Mouse (Mus musculus) splenic B cell, adult 2 months (primary cell): ENCODE results near the gene Nol9.

Source experiments
- DNase-seq: peaks from one replicate; pipeline ENCODE4 v3.0.0-alpha.2; 2011; ENCODE audit warnings: low read depth, low spot score
- H3K27me3 ChIP-seq: 2 replicates; pipeline ENCODE4 v1.6.1; 2012; ENCODE audit warnings: mild to moderate bottlenecking, low read length, moderate library complexity, mixed read lengths; ENCODE audit not compliant: control insufficient read depth, poor library complexity, insufficient read depth, severe bottlenecking
- H3K36me3 ChIP-seq: 2 replicates; pipeline ENCODE4 v1.6.1; 2012; ENCODE audit warnings: mild to moderate bottlenecking, low read length, moderate library complexity, mixed read lengths; ENCODE audit not compliant: control insufficient read depth, poor library complexity, insufficient read depth, severe bottlenecking

The Nol9 gene

GRCm38 (mm10) chr4:152067280-152067679 lies 28.2 kb downstream of the Nol9 start:
- Histone ChIP-seq H3K27me3 (no peaks in the 10 kb centered on the region), H3K36me3 (no peaks in the 10 kb centered on the region; the same call in 1 of the 2 replicates)
- DNase-seq, result no peak

- no peaks in the 10 kb centered on the region for H3K27me3 ChIP-seq
- no peak for DNase-seq
- no peaks in the 10 kb centered on the region for H3K36me3 ChIP-seq
These were observed 29.1 kb downstream of the Nol9 start for GRCm38 (mm10) chr4:152068166-152068724.

- H3K27me3 ChIP-seq, result no peaks in the 10 kb centered on the region
- no peak for DNase-seq
- no peaks in the 10 kb centered on the region for H3K36me3 ChIP-seq
These were observed 30.1 kb downstream of the Nol9 start for GRCm38 (mm10) chr4:152069245-152069644.

- Histone ChIP-seq H3K27me3 (no peaks in the 10 kb centered on the region), H3K36me3 (no peaks in the 10 kb centered on the region)
- no peak for DNase-seq
These were observed 31.6 kb downstream of the Nol9 start for GRCm38 (mm10) chr4:152070494-152071396.

- Histone ChIP-seq H3K36me3 (no peaks in the 10 kb centered on the region), H3K27me3 (no peaks in the 10 kb centered on the region)
- DNase-seq, result no peak
These were observed 33.0 kb downstream of the Nol9 start, which contains the start of gene Plekhg5 for GRCm38 (mm10) chr4:152072121-152072601. Plekhg5 (plus strand) TSS chr4:152072498.

GRCm38 (mm10) chr4:152072655-152073054 lies 33.5 kb downstream of the Nol9 start:
- no peak for DNase-seq
- no peaks in the 10 kb centered on the region for H3K36me3 ChIP-seq
- H3K27me3 ChIP-seq, result no peaks in the 10 kb centered on the region

GRCm38 (mm10) chr4:152073715-152074114 lies 34.6 kb downstream of the Nol9 start:
- no peaks in the 10 kb centered on the region for H3K27me3 ChIP-seq
- H3K36me3 ChIP-seq, result no peaks in the 10 kb centered on the region
- DNase-seq, result no peak

- Histone ChIP-seq H3K27me3 (no peaks in the 10 kb centered on the region), H3K36me3 (no peaks in the 10 kb centered on the region)
- no peak for DNase-seq
These were observed 35.4 kb downstream of the Nol9 start for GRCm38 (mm10) chr4:152074548-152074947.

- Histone ChIP-seq H3K36me3 (no peaks in the 10 kb centered on the region), H3K27me3 (no peaks in the 10 kb centered on the region)
- DNase-seq, result no peak
These were observed 38.1 kb downstream of the Nol9 start for GRCm38 (mm10) chr4:152077191-152077590.

- DNase-seq, result no peak
These were observed 39.0 kb downstream of the Nol9 start for GRCm38 (mm10) chr4:152078105-152078530.

GRCm38 (mm10) chr4:152079261-152079660 lies 40.1 kb downstream of the Nol9 start:
- Histone ChIP-seq H3K27me3 (no peaks in the 10 kb centered on the region), H3K36me3 (no peaks in the 10 kb centered on the region)
- no peak for DNase-seq

More at GRCm38 (mm10) chr4:152078105-152078530, 39.0 kb downstream of the Nol9 start:
- Histone ChIP-seq H3K36me3 (no peaks in the 10 kb centered on the region), H3K27me3 (no peaks in the 10 kb centered on the region)

GRCm38 (mm10) chr4:152079931-152080330 lies 40.8 kb downstream of the Nol9 start:
- Histone ChIP-seq H3K27me3 (no peaks in the 10 kb centered on the region), H3K36me3 (no peaks in the 10 kb centered on the region)
- DNase-seq, result no peak

GRCm38 (mm10) chr4:152083611-152084220 lies 44.6 kb downstream of the Nol9 start:
- Histone ChIP-seq H3K27me3 (no peaks in the 10 kb centered on the region; the same call in 1 of the 2 replicates), H3K36me3 (no peaks in the 10 kb centered on the region)
- no peak for DNase-seq

- DNase-seq, result no peak
- Histone ChIP-seq H3K27me3 (no peaks in the 10 kb centered on the region; the same call in 1 of the 2 replicates), H3K36me3 (no peaks in the 10 kb centered on the region)
These were observed 45.5 kb downstream of the Nol9 start for GRCm38 (mm10) chr4:152084616-152085015.
